Mouse (Mus musculus): ENCODE measurements around the gene Scnn1a.

DNA sequence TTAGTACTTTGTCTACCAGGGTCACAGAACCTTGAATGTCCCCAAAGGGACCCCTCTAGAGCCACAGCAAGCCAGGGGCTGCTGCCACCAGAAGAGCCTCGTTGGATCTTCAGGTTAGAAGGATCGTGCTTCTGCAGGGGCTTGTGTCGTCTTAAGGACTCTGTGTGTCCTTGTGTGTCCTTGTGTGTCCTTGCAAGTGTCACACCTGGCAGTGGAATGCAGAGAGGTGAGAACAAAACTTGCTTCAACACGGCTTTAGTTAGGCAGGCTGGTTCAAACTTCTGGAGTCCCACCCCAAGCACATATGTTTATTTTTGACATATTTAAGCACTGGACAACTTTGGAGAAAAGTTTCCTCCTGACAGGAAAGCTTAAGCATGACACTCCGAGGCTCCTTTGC lies 31.7 kb upstream of the Scnn1a start:
- TF ChIP-seq CTCF (IDR thresholded peaks at IDR 0.05; ENCODE audit: borderline replicate concordance, extremely low read depth, insufficient read depth, insufficient read length) (no peak), POLR2A (IDR thresholded peaks at IDR 0.05; ENCODE audit: borderline replicate concordance, extremely low read depth, insufficient read depth, insufficient read length, poor library complexity, severe bottlenecking) (no peak)
